Mouse (Mus musculus) left cerebral cortex, adult 18-20 months (tissue): ENCODE results near the gene Paox. TPM values are rescaled to one million over a fixed set of nuclear protein-coding genes. Genes with fewer than 3 reads are reported as not detected.

ENCODE experiments used
- DNase-seq, 2 experiments: peaks; one replicate each; pipeline ENCODE4 v3.0.0; 2021 to 2022; ENCODE audit warnings: low spot score in 2 of 2, mixed read lengths in 1 of 2
- long read RNA-seq, 2 experiments: library from polyadenylated mRNA; stranded (forward); transcript quantifications; one replicate each; pipeline ENCODE4 v2.0.0; 2021
- total RNA-seq, 2 experiments: library from RNA; stranded (reverse); gene quantifications; 2 replicates each; pipeline ENCODE4 v1.2.3; 2021

Gene Paox
- total RNA-seq: 1 to 10 TPM; 4.7 to 5.0 TPM
- long read RNA-seq, experiment 1, full-length matches to known transcripts: 1 of 2 reads
- long read RNA-seq, experiment 1, partial matches to known transcripts: 1 of 2 reads
- long read RNA-seq, experiment 1, other reads (novel, unspliced or antisense): 0 of 2 reads
- long read RNA-seq, experiment 2, full-length matches to known transcripts: 3 of 5 reads
- long read RNA-seq, experiment 2, partial matches to known transcripts: 1 of 5 reads
- long read RNA-seq, experiment 2, other reads (novel, unspliced or antisense): 1 of 5 reads

GRCm38 (mm10) chr7:140115583-140116328, at the start of gene Paox:
Gene Paox (plus strand): TSS chr7:140115799.
- peak; percentile 47 to 53 for DNase-seq

- DNase-seq: no peak
These were observed 48.2 kb upstream of the Paox start for GRCm38 (mm10) chr7:140067397-140067796.

GRCm38 (mm10) chr7:140070042-140070711, 45.4 kb upstream of the Paox start:
- DNase-seq: no peak

GRCm38 (mm10) chr7:140077698-140078097, 37.9 kb upstream of the Paox start:
- DNase-seq: no peak

- DNase-seq: peak; percentile 79 to 83
These were observed 36.9 kb upstream of the Paox start for GRCm38 (mm10) chr7:140078711-140079110.

GRCm38 (mm10) chr7:140080503-140081156, 35.0 kb upstream of the Paox start:
- DNase-seq: peak; percentile 93 to 95

GRCm38 (mm10) chr7:140081408-140082241, 34.0 kb upstream of the Paox start:
- peak; percentile 40 to 61 for DNase-seq

- DNase-seq: peak; percentile 90 to 93
These were observed 33.3 kb upstream of the Paox start, which contains the start of gene Caly for GRCm38 (mm10) chr7:140082242-140082678. Gene Caly (minus strand): TSS chr7:140082548.

- no peak for DNase-seq
These were observed 25.0 kb upstream of the Paox start for GRCm38 (mm10) chr7:140090601-140091000.

GRCm38 (mm10) chr7:140092924-140093528, 22.6 kb upstream of the Paox start, which contains the start of gene Prap1:
Gene Prap1 (plus strand): TSS chr7:140093395.
- DNase-seq: no peak

GRCm38 (mm10) chr7:140094954-140095353, 20.6 kb upstream of the Paox start:
- DNase-seq: no peak

- DNase-seq: no peak
These were observed 20.0 kb upstream of the Paox start for GRCm38 (mm10) chr7:140095556-140095955.

GRCm38 (mm10) chr7:140096055-140096454, 19.5 kb upstream of the Paox start:
- DNase-seq: no peak

- no peak for DNase-seq
These were observed 17.1 kb upstream of the Paox start for GRCm38 (mm10) chr7:140098466-140098865.

- DNase-seq: peak in 1 of 2 experiments; percentile 27
These were observed 14.1 kb upstream of the Paox start for GRCm38 (mm10) chr7:140101498-140101897.

GRCm38 (mm10) chr7:140101993-140102860, 13.4 kb upstream of the Paox start, which contains the start of gene Fuom:
Gene Fuom (minus strand): TSS chr7:140102441.
- DNase-seq: peak; percentile 79 to 84

- DNase-seq: no peak
These were observed 11.6 kb upstream of the Paox start for GRCm38 (mm10) chr7:140104009-140104408.

GRCm38 (mm10) chr7:140111943-140112342, 3.7 kb upstream of the Paox start:
- no peak for DNase-seq
